Mouse (Mus musculus) hindbrain, postnatal 0 days (tissue): Measurements from ENCODE around the gene Gas8. TPM values are rescaled to one million over a fixed set of nuclear protein-coding genes. Genes with fewer than 3 reads are reported as not detected.

Experiments used
- ATAC-seq: fragments of 200-750 bp; cut with Nextera tagmentation; 2 replicates; pipeline ENCODE4 v1.8.0; 2017; ENCODE audit warnings: mild to moderate bottlenecking, moderate TSS enrichment, moderate library complexity
- DNase-seq: peaks from one replicate; pipeline ENCODE4 v3.0.0-alpha.2; 2015; ENCODE audit warnings: low spot score
- H3K27ac ChIP-seq: fragments of 300-500 bp; sonication (generic); 2 replicates; pipeline ENCODE4 v1.5.1; 2014; ENCODE audit warnings: mild to moderate bottlenecking
- H3K27me3 ChIP-seq: fragments of 300-500 bp; sonication (generic); 2 replicates; pipeline ENCODE4 v1.6.1; 2014; ENCODE audit warnings: low read length, mixed read lengths; ENCODE audit not compliant: insufficient read depth
- H3K36me3 ChIP-seq: fragments of 300-500 bp; sonication (generic); 2 replicates; pipeline ENCODE4 v1.6.1; 2014; ENCODE audit warnings: low read length, mixed read lengths; ENCODE audit not compliant: insufficient read depth
- H3K4me1 ChIP-seq: fragments of 300-500 bp; sonication (generic); 2 replicates; pipeline ENCODE4 v1.6.1; 2014; ENCODE audit warnings: antibody characterized with exemption, low read length, mixed read lengths; ENCODE audit not compliant: insufficient read depth
- H3K4me2 ChIP-seq: fragments of 300-500 bp; sonication (generic); 2 replicates; pipeline ENCODE4 v1.6.1; 2014; ENCODE audit warnings: low read depth, mild to moderate bottlenecking, low read length, moderate library complexity, mixed read lengths
- H3K4me3 ChIP-seq: fragments of 300-500 bp; sonication (generic); 2 replicates; pipeline ENCODE4 v1.5.1; 2014; ENCODE audit warnings: low read length
- H3K9ac ChIP-seq: fragments of 300-500 bp; sonication (generic); replicated peaks from 2 replicates; pipeline ENCODE4 v1.6.1; 2014; ENCODE audit warnings: mild to moderate bottlenecking, low read length, moderate library complexity, mixed read lengths
- H3K9me3 ChIP-seq: fragments of 300-500 bp; sonication (generic); 2 replicates; pipeline ENCODE4 v1.6.1; 2016; ENCODE audit warnings: low read length, mixed read lengths
- CTCF ChIP-seq: IDR thresholded peaks from 2 replicates; pipeline ENCODE4 v1.5.1; 2016; ENCODE audit warnings: antibody characterized with exemption, control low read depth, low read depth
- WGBS: fragments of 180-500 bp; shearing (Covaris S2); extraction: QIAGEN DNeasy Blood & Tissue Kit; methylation state at CpG from one replicate; pipeline ENCODE4 v1.1.7; 2014; 5-methylcytosine and 5-hydroxymethylcytosine counted together
- polyA plus RNA-seq: library from polyadenylated mRNA; unstranded; fragments of >200 nt; fragmentation: Nextera tagmentation; extraction: Ambion mirVana; gene quantifications from 2 replicates; pipeline ENCODE4 v1.2.1, GENCODE M21; 2015
- total RNA-seq: library from RNA; depleted of rRNA; stranded (reverse); fragments of >200 nt; gene quantifications from 2 replicates; pipeline ENCODE4 v1.2.3, GENCODE M21; 2014

Gas8 gene
- total and polyA plus RNA-seq, 2 experiments from 2014 or later: 16.3 to 36.4 TPM

GRCm38 (mm10) chr8:123503801-123504467 lies 14.7 kb upstream of the Gas8 start:
- Histone ChIP-seq H3K4me3 (no peak overlapping the region), H3K36me3 (peaks cover 84% of the 10 kb centered on the region), H3K9me3 (no peaks in the 10 kb centered on the region), H3K9ac (no peak overlapping the region), H3K27me3 (no peaks in the 10 kb centered on the region), H3K4me1 (no peaks in the 10 kb centered on the region), H3K4me2 (no peak overlapping the region), H3K27ac (no peak overlapping the region)
- DNase-seq (no peak), ATAC-seq (no peak)
- WGBS: 96% methylated on average over 6 of the region's 6 CpGs
- TF ChIP-seq CTCF: peak; percentile 52

DNA sequence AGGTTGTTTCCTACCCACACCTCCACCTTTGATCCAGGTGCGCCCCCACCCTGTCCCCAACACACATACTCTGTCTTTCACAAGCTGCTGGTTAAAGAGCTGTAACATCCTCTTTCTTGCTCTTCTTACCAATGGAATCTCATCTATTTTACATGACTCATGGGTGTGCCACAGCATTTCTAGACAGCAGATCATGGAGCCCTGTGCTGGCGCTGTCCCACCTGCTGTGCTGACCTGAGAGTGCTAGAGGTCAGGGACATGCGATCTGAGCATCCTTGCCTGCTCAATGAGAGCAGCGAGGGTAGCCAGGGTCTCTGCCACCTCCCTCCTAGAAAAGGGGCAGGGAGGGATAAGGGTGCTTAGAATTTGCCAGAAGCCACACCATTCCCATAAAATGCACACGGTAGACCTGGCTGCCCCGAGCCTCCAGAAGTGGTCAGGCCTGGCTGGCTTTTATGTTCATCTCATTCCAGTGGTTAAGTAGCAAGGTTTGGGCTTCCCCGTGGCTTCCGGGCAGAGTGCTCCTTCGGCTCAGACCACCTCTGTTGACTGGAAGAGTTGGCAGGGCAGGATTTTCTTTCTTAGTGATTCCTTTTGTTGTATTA lies 13.9 kb upstream of the Gas8 start:
- H3K36me3 ChIP-seq: peaks cover 84% of the 10 kb centered on the region
- 0 out of 2 replicates have a peak overlapping the region, but pooled peaks have one; percentile 38 for H3K27ac ChIP-seq
- no peaks in the 10 kb centered on the region for H3K27me3 ChIP-seq
- H3K4me1 ChIP-seq: no peaks in the 10 kb centered on the region
- no peak for TF ChIP-seq CTCF
- ATAC-seq (no peak), DNase-seq (no peak)
- 83% methylated on average over 9 of the region's 9 CpGs for WGBS
- H3K9me3 ChIP-seq: no peaks in the 10 kb centered on the region
- H3K9ac ChIP-seq: no peak overlapping the region
- no peak overlapping the region for H3K4me3 ChIP-seq
- no peak overlapping the region for H3K4me2 ChIP-seq

DNA sequence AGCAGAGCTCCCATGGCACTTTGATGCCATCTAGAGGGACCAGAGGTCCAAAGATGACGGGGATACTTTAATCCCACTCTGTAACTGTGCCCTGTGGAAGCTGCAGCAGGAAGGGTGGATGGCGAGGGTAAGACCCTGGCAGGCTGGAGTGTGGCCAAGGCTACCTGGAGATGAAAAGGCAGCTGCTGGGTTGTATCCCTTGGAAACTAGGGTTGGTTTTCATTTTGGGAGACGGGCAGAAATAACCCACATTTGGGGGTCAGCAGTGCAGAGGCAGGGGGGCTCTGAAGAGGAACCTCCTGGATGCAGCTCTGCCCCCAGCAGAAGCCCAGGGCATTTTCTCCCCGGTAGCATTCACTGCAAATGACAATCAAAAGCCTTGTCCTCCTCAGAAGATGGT lies 13.4 kb upstream of the Gas8 start:
- Histone ChIP-seq H3K27ac (no peak overlapping the region), H3K4me1 (no peaks in the 10 kb centered on the region), H3K9me3 (no peaks in the 10 kb centered on the region), H3K4me2 (no peak overlapping the region), H3K4me3 (no peak overlapping the region), H3K36me3 (peaks cover 82% of the 10 kb centered on the region), H3K27me3 (no peaks in the 10 kb centered on the region), H3K9ac (no peak overlapping the region)
- 59% methylated on average over 4 of the region's 4 CpGs for WGBS
- TF ChIP-seq CTCF: no peak
- DNase-seq (no peak), ATAC-seq (no peak)

- Histone ChIP-seq H3K36me3 (peaks cover 78% of the 10 kb centered on the region), H3K9me3 (no peaks in the 10 kb centered on the region), H3K4me1 (no peaks in the 10 kb centered on the region), H3K27ac (no peak overlapping the region), H3K27me3 (no peaks in the 10 kb centered on the region), H3K9ac (no peak overlapping the region), H3K4me3 (no peak overlapping the region), H3K4me2 (no peak overlapping the region)
- ATAC-seq (no peak), DNase-seq (no peak)
- TF ChIP-seq CTCF: no peak
- WGBS: 83% methylated on average over 9 of the region's 9 CpGs
Measured at GRCm38 (mm10) chr8:123505695-123506094, 12.9 kb upstream of the Gas8 start.

DNA sequence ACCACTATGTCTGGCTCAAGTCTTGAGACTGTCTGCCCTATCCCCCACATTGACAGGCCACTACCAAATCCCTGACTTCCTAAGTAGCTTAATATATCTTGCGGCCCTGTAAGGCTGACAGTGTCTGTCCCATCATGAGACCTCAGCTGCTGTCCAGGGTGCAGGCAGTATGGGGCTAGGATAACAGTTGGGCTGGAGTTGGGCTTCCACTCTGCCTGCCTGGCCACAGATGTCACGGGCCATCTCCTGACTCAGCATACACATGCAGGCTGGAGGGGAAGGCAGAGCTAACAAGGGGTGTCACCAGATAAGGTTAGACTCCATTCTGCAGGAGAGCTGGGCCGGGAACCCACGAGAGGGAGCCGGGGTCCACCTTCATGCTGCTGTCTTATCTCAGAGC lies 11.5 kb upstream of the Gas8 start:
- Histone ChIP-seq H3K36me3 (peaks cover 63% of the 10 kb centered on the region), H3K27ac (no peak overlapping the region), H3K4me2 (no peak overlapping the region), H3K27me3 (no peaks in the 10 kb centered on the region), H3K9me3 (no peaks in the 10 kb centered on the region), H3K9ac (no peak overlapping the region), H3K4me3 (no peak overlapping the region), H3K4me1 (no peaks in the 10 kb centered on the region)
- no peak for TF ChIP-seq CTCF
- ATAC-seq: no peak
- DNase-seq: no peak
- 95% methylated on average over 5 of the region's 5 CpGs for WGBS

DNA sequence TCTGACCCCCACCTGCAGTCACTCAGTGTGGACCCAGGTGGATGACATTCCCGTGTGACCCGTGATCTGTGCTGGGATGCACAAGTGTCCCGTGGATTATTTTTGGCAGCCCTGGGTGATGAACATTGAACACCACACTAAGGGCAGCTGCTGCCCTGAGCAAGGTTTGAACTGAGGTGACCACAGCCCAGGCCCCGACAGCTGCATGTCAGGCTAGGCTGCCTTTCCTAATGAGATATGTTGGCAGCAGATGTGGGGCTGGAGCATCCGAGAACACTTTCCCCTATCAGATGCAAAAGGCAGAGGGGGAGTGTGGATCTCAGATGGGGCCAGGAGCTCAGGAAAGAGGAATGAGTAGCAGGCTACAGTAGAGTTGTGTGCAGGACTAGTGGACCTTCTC lies 7.8 kb upstream of the Gas8 start:
- Histone ChIP-seq H3K27me3 (no peaks in the 10 kb centered on the region), H3K4me3 (no peak overlapping the region), H3K9me3 (no peaks in the 10 kb centered on the region), H3K9ac (no peak overlapping the region), H3K27ac (no peak overlapping the region), H3K4me2 (no peak overlapping the region), H3K4me1 (peaks cover 12% of the 10 kb centered on the region), H3K36me3 (peaks cover 33% of the 10 kb centered on the region; the same call in 1 of the 2 replicates)
- TF ChIP-seq CTCF: no peak
- ATAC-seq (no peak), DNase-seq (no peak)
- WGBS: 75% methylated on average over 5 of the region's 5 CpGs

DNA sequence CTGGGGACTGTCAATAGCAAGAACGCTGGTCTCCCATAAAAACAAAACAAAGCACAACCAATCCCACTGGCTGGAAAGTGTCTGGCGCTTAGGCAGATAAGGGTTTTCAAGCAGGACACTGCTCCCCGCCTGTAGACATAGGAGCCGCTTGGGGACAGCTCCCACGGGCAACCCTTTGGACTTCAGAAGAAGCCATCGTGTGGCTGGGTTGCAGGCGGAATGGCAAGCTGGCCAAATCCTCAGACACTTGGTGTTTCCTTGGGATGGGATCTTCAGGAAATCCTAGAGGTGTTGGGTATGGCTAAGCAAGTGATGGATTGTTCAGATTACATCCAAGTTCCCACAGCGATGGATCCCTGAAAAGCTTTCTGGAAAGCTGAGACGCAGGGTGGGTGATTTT lies 4.5 kb upstream of the Gas8 start:
- H3K4me3 ChIP-seq: peak overlapping the region; percentile 82
- peak overlapping the region; percentile 80 for H3K4me2 ChIP-seq
- no peak for TF ChIP-seq CTCF
- H3K4me1 ChIP-seq: peaks cover 16% of the 10 kb centered on the region
- ATAC-seq (no peak), DNase-seq (peak; percentile 38)
- 1% methylated on average over 9 of the region's 9 CpGs for WGBS
- peak overlapping the region; percentile 90 for H3K27ac ChIP-seq
- no peaks in the 10 kb centered on the region for H3K27me3 ChIP-seq
- H3K36me3 ChIP-seq: peaks cover 7% of the 10 kb centered on the region; the same call in 1 of the 2 replicates
- H3K9ac ChIP-seq: peak overlapping the region; percentile 83
- H3K9me3 ChIP-seq: no peaks in the 10 kb centered on the region
